Mouse (Mus musculus) cerebellum, adult 2 months (tissue): ENCODE data around the gene Ppcs. TPM values are rescaled to one million over a fixed set of nuclear protein-coding genes. Genes with fewer than 3 reads are reported as not detected.
A peak's percentile ranks its signal among the peaks of the same experiment; 100 is the strongest.

ENCODE experiments used
- DNase-seq, 2 experiments: peaks; one replicate each; pipeline ENCODE4 v3.0.0; 2021
- H3K27ac ChIP-seq: fragments of 200-500 bp; 2 replicates; pipeline ENCODE4 v1.5.1; 2012; ENCODE audit warnings: low read length, control low read depth, inconsistent platforms; ENCODE audit not compliant: insufficient read depth
- H3K27me3 ChIP-seq: fragments of 200-500 bp; 2 replicates; pipeline ENCODE4 v1.6.1; 2012; ENCODE audit warnings: inconsistent platforms, mild to moderate bottlenecking, low read length, moderate library complexity; ENCODE audit not compliant: control insufficient read depth, insufficient read depth
- H3K4me1 ChIP-seq: fragments of 200-500 bp; 2 replicates; pipeline ENCODE4 v1.6.1; 2011; ENCODE audit warnings: low read length; ENCODE audit not compliant: control insufficient read depth, insufficient read depth
- H3K4me3 ChIP-seq: fragments of 200-500 bp; replicated peaks from 2 replicates; pipeline ENCODE3; 2011; ENCODE audit warnings: mild to moderate bottlenecking, low read depth, low read length, control low read depth; ENCODE audit not compliant: insufficient read depth
- CTCF ChIP-seq: fragments of 200-500 bp; IDR thresholded peaks from 2 replicates; pipeline ENCODE4 v1.5.1; 2011; ENCODE audit warnings: low read depth, mild to moderate bottlenecking, control low read depth, low read length, moderate library complexity, borderline replicate concordance; ENCODE audit not compliant: insufficient read depth
- POLR2A ChIP-seq: fragments of 200-500 bp; IDR thresholded peaks from 2 replicates; pipeline ENCODE4 v1.6.1; 2011; ENCODE audit warnings: low read length, control low read depth, borderline replicate concordance; ENCODE audit not compliant: insufficient read depth
- WGBS: fragments of 180-500 bp; shearing (Covaris S2); methylation state at CpG from one replicate; pipeline ENCODE4 v1.1.7; 2018; 5-methylcytosine and 5-hydroxymethylcytosine counted together
- polyA plus RNA-seq: library from polyadenylated mRNA; depleted of rRNA; stranded (reverse); fragments of >200 nt; gene quantifications from 2 replicates; pipeline ENCODE4 v1.2.3, GENCODE M21; 2012

The Ppcs gene
- polyA plus RNA-seq, 1 experiment = 16.1 TPM

DNA sequence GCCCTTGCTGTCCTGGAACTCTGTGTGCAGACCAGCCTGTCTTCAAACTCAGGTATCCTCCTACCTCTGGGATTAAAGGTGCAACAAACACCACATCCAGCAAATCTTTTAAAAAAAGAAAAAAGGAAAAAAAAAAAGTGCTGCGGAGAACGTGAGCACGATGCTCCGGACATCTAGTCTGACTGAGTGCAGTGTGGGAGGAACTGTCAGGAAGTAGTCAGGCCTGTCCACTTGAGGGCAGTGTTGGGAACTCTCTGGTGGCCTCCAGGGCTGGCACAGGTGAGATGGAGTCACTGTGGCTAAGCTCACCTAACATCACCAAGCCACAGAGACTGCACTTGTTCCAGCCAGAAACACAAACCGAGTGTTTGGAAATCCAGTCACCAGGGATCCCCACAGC lies 8.5 kb upstream of the Ppcs start:
- peak; percentile 79 to 83 for DNase-seq
- H3K4me3 ChIP-seq = no peak overlapping the region
- WGBS = 13% methylated on average over 5 of the region's 5 CpGs
- TF ChIP-seq CTCF = peak; percentile 94
- TF ChIP-seq POLR2A = no peak
- no peaks in the 10 kb centered on the region for H3K27me3 ChIP-seq
- no peak overlapping the region for H3K27ac ChIP-seq
- no peaks in the 10 kb centered on the region for H3K4me1 ChIP-seq

DNA sequence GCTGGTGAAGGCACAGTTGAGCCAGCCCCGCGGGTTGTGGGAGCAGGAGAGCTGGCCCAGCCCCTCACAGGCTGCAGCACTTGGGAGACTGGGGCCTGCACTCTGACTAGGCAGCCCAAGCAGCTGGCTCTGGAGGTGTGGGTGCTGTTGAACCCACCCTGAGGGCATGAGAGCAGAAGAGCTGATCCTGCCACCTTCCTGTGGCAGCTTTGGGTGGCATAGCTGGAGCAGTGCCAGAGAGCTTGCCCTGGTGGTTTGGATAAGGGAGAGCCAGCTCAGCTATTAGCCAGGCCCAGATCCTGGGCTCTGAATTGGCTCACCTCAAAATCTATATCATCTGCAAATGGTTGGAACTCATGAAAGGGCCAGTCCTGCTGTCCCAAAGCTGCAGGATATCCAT lies 5.5 kb upstream of the Ppcs start:
- no peak overlapping the region for H3K27ac ChIP-seq
- DNase-seq = no peak
- H3K27me3 ChIP-seq = no peaks in the 10 kb centered on the region
- no peak overlapping the region for H3K4me3 ChIP-seq
- WGBS = 38% methylated on average over 2 of the region's 2 CpGs
- no peak for TF ChIP-seq POLR2A
- no peak for TF ChIP-seq CTCF
- no peaks in the 10 kb centered on the region; the same call in 1 of the 2 replicates for H3K4me1 ChIP-seq

- WGBS = 61% methylated on average over 2 of the region's 2 CpGs
- DNase-seq = no peak
- no peaks in the 10 kb centered on the region for H3K27me3 ChIP-seq
- no peak for TF ChIP-seq POLR2A
- TF ChIP-seq CTCF = no peak
- no peak overlapping the region for H3K27ac ChIP-seq
- H3K4me1 ChIP-seq = no peaks in the 10 kb centered on the region; the same call in 1 of the 2 replicates
- H3K4me3 ChIP-seq = no peak overlapping the region
Observed at GRCm38 (mm10) chr4:119425601-119426000, 3.4 kb upstream of the Ppcs start.

DNA sequence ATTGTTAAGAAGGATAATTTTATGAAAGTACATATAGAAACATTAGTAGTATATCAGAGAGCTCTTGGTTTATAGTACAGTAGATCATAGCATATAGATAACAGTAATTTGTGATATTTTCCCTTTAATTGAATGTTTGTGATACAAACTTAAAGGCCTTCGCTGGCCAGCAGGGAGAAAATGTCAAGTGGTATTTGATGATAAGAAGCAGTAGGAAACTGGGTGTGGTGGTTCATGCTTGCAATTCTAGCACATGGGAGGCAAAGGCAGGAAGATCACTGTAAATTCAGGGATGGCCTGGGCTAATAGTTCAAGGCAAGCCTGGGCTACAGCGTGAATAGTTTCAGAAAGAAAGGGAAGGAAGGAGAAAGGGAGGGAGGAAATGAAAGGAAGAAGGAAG lies 2.9 kb upstream of the Ppcs start:
- TF ChIP-seq POLR2A (no peak), CTCF (no peak)
- Histone ChIP-seq H3K4me1 (no peaks in the 10 kb centered on the region; the same call in 1 of the 2 replicates), H3K27me3 (no peaks in the 10 kb centered on the region), H3K4me3 (no peak overlapping the region), H3K27ac (no peak overlapping the region)
- WGBS = 96% methylated on average over 2 of the region's 2 CpGs
- DNase-seq = no peak

GRCm38 (mm10) chr4:119421921-119422293 lies 313 bp downstream of the Ppcs start:
- TF ChIP-seq CTCF (no peak), POLR2A (no peak)
- no peaks in the 10 kb centered on the region for H3K27me3 ChIP-seq
- no peaks in the 10 kb centered on the region; the same call in 1 of the 2 replicates for H3K4me1 ChIP-seq
- peak overlapping the region; percentile 84 for H3K27ac ChIP-seq
- H3K4me3 ChIP-seq = peak overlapping the region; percentile 90
- WGBS = under 1% methylated on average over 31 of the region's 31 CpGs
- DNase-seq = no peak

- TF ChIP-seq CTCF (no peak), POLR2A (no peak)
- no peak for DNase-seq
- H3K4me3 ChIP-seq = no peak overlapping the region
- peak overlapping the region; percentile 84; the same call in 1 of the 2 replicates for H3K27ac ChIP-seq
- WGBS = 38% methylated on average over 3 of the region's 3 CpGs
- H3K4me1 ChIP-seq = no peaks in the 10 kb centered on the region; the same call in 1 of the 2 replicates
- no peaks in the 10 kb centered on the region for H3K27me3 ChIP-seq
Observed at GRCm38 (mm10) chr4:119421191-119421590, 1.0 kb downstream of the Ppcs start.

GRCm38 (mm10) chr4:119417894-119418293 lies 4.3 kb downstream of the Ppcs start:
- 86% methylated on average over 3 of the region's 3 CpGs for WGBS
- no peak for DNase-seq

DNA sequence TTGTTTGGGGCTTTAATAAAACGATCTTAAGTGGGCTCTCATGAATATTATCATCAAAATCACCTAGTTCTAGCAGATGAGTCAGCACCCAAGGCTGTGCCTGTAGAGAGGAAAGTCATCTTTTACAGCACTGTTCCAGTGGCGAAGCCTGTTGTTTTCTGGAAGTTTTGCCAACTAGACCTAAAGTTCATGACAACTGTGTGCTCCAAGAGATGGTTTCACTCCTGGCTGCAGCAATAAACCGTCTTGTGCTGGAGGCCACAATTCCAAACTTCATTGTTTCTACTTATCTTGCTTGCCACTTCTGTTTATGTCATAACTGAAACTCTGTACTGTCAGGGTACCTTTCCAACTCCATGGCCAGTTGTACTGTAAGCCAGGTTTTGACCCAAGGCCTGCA lies 5.0 kb downstream of the Ppcs start:
- H3K27me3 ChIP-seq = no peaks in the 10 kb centered on the region
- 71% methylated on average over 3 of the region's 3 CpGs for WGBS
- no peak for DNase-seq

More at GRCm38 (mm10) chr4:119417894-119418293, 4.3 kb downstream of the Ppcs start:
- TF ChIP-seq CTCF (no peak), POLR2A (no peak)
- no peaks in the 10 kb centered on the region for H3K4me1 ChIP-seq
- no peak overlapping the region for H3K4me3 ChIP-seq
- H3K27ac ChIP-seq = no peak overlapping the region
- H3K27me3 ChIP-seq = no peaks in the 10 kb centered on the region

More for the DNA sequence above, 5.0 kb downstream of the Ppcs start:
- TF ChIP-seq POLR2A = no peak
- TF ChIP-seq CTCF = no peak
- no peak overlapping the region for H3K27ac ChIP-seq
- no peaks in the 10 kb centered on the region for H3K4me1 ChIP-seq
- no peak overlapping the region for H3K4me3 ChIP-seq
